Mouse (Mus musculus) kidney, adult 8-10 months (tissue): ENCODE results near the gene Gm21739.
"Not testable (repeated sequence)": the region's sequence is repeated elsewhere in the genome, so short reads cannot be mapped to it uniquely, and the experiment has no call there.

Source experiments
- DNase-seq, 2 experiments: peaks; one replicate each; pipeline ENCODE4 v3.0.0; 2022

Gm21739 gene

DNA sequence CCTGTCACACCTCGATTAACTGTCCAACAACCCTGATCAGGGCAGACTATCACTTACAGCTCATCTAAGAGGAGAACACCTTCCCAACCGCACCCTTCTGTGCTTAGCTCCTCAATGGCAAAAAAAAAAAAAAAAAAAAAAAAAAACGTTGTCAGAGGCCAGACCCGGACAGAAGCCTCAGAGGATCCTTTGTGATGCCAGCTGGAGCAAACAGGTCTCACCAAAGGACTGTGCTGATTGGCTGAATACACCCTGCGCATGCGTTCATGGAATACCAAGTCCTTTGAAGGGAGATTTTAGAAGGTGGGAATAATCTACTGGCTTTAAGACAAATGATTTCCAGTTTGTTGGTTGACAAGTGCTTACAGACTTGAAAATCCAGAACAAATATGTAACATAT is at the start of gene Gm21739:
TSS of gene Gm21739 (minus strand) at position 101 of the 400 bp plus-strand sequence.
- not testable (repeated sequence) for DNase-seq
